Mouse (Mus musculus) embryonic stem cell, embryonic (primary cell): ENCODE measurements around the gene Trpc1.

Experiments used
- CTCF ChIA-PET, 4 experiments: fragments of 300-600 bp in 2 of 4; fragments of 350-600 bp in 2 of 4; sonication (Branson Sonifier 250); formaldehyde crosslinking; loops; one replicate each; lab custom pipeline; 2022; ENCODE audit warnings: inconsistent platforms in 2 of 4; lab: Charles Lee
- POLR2A ChIA-PET, 4 experiments: fragments of 300-600 bp in 2 of 4; fragments of 350-600 bp in 2 of 4; sonication (Branson Sonifier 250); formaldehyde crosslinking; loops; one replicate each; lab custom pipeline; 2022; ENCODE audit warnings: antibody characterized with exemption in 4 of 4, inconsistent platforms in 1 of 4; lab: Charles Lee

Trpc1 gene

GRCm38 (mm10) chr9:95672760-95673159, 77.4 kb downstream of the Trpc1 start:
- POLR2A ChIA-PET: interaction anchor here in 2 of 4 experiments (1.3 to 2.1 kb wide), 4 partner anchors 10 to 160 kb away, joined by 3 to 6 read pairs (median 4); partner anchors contain the start of genes Paqr9 (in 1 of the 2) and U2surp (in 1 of the 2)

GRCm38 (mm10) chr9:95672331-95672730, 77.8 kb downstream of the Trpc1 start:
- POLR2A ChIA-PET: interaction anchor here in 2 of 4 experiments (1.0 to 2.1 kb wide), 5 partner anchors 10 to 160 kb away, joined by 3 to 6 read pairs (median 4); partner anchors contain the start of genes Paqr9 (in 1 of the 2) and U2surp (in 1 of the 2)
- CTCF ChIA-PET: interaction anchor here in 3 of 4 experiments (0.5 to 1.6 kb wide), 8 partner anchors 16 to 578 kb away, joined by 3 to 10 read pairs (median 3); no protein-coding TSS in a partner anchor

More at GRCm38 (mm10) chr9:95672760-95673159, 77.4 kb downstream of the Trpc1 start:
- CTCF ChIA-PET: interaction anchor here in 2 of 4 experiments (0.6 to 1.6 kb wide), 6 partner anchors 16 to 147 kb away, joined by 3 to 10 read pairs (median 3); no protein-coding TSS in a partner anchor

DNA sequence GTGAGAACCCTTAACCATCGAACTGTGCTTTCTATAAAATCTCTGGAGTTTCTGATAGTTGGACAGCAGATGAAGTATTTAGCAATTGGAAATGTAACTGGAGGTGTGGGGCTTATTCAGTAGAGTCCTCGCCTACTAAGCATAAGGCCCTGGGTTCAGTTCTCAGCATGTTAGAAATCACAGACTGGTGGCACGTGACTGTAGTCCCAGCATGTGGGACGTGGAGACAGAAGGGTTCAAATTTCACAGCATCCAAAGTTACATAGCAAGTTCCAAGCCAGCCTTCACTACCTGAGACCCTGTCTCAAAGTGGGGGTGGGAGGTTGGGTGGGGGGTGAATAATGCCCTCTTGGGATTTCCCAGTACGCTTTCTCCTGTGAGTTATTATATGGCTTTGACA, 81.9 kb downstream of the Trpc1 start:
- CTCF ChIA-PET: interaction anchor here in 2 of 4 experiments (0.7 kb wide), 2 partner anchors 73 to 1251 kb away, joined by 3 read pairs; no protein-coding TSS in a partner anchor
- POLR2A ChIA-PET: interaction anchor here in 1 of 4 experiments (1.0 to 5.0 kb wide), 4 partner anchors 22 to 33 kb away, joined by 3 to 17 read pairs (median 3); partner anchors contain the start of gene Pcolce2

- CTCF ChIA-PET: interaction anchor here in 2 of 4 experiments (0.7 kb wide), 2 partner anchors 73 to 1251 kb away, joined by 3 read pairs; no protein-coding TSS in a partner anchor
- POLR2A ChIA-PET: interaction anchor here in 2 of 4 experiments (0.7 to 5.0 kb wide), 5 partner anchors 21 to 930 kb away, joined by 3 to 17 read pairs (median 3); partner anchors contain the start of gene Pcolce2 (in 1 of the 2)
Measured at GRCm38 (mm10) chr9:95667836-95668235, 82.3 kb downstream of the Trpc1 start.

DNA sequence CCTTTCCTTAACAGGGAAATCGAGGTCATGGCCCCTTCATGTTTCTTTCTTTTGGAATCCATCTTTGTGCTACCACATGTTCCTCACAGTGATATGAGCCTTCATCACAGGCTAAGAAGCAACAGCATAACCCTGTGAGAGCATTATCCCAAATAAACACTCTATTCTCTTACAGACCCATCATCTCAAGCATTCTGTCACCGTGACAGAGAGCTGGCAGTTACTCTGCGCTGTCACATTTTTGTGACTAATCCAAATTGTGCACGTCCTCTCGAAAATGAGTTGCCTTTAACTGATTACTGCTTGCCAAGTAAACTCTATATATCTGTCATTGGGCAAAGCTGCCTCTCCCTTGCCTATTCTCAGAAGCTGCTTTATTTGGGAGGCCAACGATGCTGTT, 84.3 kb downstream of the Trpc1 start:
- POLR2A ChIA-PET: interaction anchor here in 1 of 4 experiments (2.4 to 5.0 kb wide), 2 partner anchors 19 to 28 kb away, joined by 5 to 17 read pairs; partner anchors contain the start of gene Pcolce2

DNA sequence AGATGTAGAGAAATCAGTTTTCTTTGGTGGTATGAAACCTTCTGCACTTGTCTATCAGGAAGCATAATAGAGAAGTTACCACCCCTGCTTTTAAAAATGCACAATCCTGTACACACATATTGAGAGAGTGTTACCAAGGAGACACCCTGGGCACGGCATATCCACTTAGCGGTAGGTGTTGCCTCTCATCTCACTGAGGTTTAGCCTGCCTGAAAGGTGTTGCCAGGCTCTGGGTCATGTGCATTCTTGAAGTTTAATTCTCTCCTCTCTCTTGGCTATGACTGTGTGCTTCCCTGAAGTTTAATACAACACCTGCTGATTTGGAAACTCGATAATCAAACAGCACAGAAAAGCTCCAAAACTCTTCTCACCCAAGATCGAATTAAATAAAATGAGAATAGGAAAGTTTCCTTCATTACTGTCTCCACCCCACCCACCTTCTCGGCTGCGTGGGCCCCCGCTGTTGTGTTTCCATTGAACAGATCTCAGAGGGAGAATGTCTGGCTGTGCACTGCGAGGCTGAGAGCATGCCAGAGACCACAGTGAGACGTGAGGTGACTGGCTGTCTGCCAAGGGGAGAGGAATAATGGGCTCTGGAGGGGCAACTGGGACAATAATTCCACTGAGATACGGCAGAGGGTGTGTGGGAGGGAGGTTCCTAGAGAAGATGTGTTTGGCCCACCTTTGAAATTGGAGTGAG, 85.7 kb downstream of the Trpc1 start:
- ChIA-PET CTCF (no interaction called here), POLR2A (interaction anchor here in 2 of 4 experiments (0.6 to 2.4 kb wide), 2 partner anchors 27 to 895 kb away, joined by 4 to 5 read pairs; partner anchors contain the start of gene Pcolce2 (in 1 of the 2))

More for the DNA sequence above, 84.3 kb downstream of the Trpc1 start:
- CTCF ChIA-PET: no interaction called here

DNA sequence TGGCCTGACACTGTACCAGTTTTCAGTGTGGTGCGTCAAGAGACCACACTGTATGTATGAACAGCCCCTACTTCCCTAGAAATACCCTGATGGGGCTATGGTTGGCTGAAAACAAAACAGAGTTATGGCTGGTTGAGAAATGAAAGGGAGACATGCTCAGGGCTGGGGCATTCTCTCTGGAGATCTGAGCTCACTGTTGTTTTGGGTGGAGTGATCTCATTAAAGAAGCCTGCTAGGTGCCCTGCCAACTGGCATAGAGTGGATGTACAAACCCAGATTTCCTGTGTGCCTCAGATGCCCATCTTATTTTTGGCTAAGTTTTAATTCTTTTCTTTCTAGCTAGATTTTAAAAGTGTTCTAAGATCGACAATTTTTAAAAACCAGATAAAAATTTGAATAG, 92.2 kb downstream of the Trpc1 start:
- ChIA-PET CTCF (interaction anchor here in 1 of 4 experiments (0.6 kb wide), 1 partner anchor 24 kb away, joined by 4 read pairs; no protein-coding TSS in a partner anchor), POLR2A (interaction anchor here in 2 of 4 experiments (0.6 kb wide), 2 partner anchors 136 to 200 kb away, joined by 3 to 4 read pairs; no protein-coding TSS in a partner anchor)
